Mouse (Mus musculus) midbrain, embryonic 10.5 days (tissue): ENCODE measurements around the gene Zfyve28. TPM values are rescaled to one million over a fixed set of nuclear protein-coding genes. Genes with fewer than 3 reads are reported as not detected.

Experiments used
- DNase-seq: peaks from one replicate; pipeline ENCODE4 v3.0.0-alpha.2; 2017; ENCODE audit warnings: low spot score
- H3K27ac ChIP-seq: fragments of 300-500 bp; sonication (generic); replicated peaks from 2 replicates; pipeline ENCODE4 v1.5.1; 2016; ENCODE audit warnings: mild to moderate bottlenecking
- H3K27me3 ChIP-seq: fragments of 300-500 bp; sonication (generic); 2 replicates; pipeline ENCODE4 v1.6.1; 2016; ENCODE audit warnings: low read depth, mild to moderate bottlenecking; ENCODE audit not compliant: poor library complexity, severe bottlenecking
- H3K36me3 ChIP-seq: fragments of 300-500 bp; sonication (generic); 2 replicates; pipeline ENCODE4 v1.6.1; 2016; ENCODE audit warnings: mild to moderate bottlenecking, moderate library complexity
- H3K4me1 ChIP-seq: fragments of 300-500 bp; sonication (generic); 2 replicates; pipeline ENCODE4 v1.6.1; 2016
- H3K4me3 ChIP-seq: fragments of 300-500 bp; sonication (generic); 2 replicates; pipeline ENCODE4 v1.5.1; 2016; ENCODE audit warnings: mild to moderate bottlenecking, moderate library complexity
- H3K9me3 ChIP-seq: fragments of 300-500 bp; sonication (generic); replicated peaks from 2 replicates; pipeline ENCODE4 v1.6.1; 2016; ENCODE audit warnings: mild to moderate bottlenecking
- WGBS: fragments of 180-500 bp; shearing (Covaris S2); methylation state at CpG from one replicate; pipeline ENCODE4 v1.1.7; 2016; 5-methylcytosine and 5-hydroxymethylcytosine counted together
- polyA plus RNA-seq: library from polyadenylated mRNA; unstranded; fragments of >200 nt; fragmentation: Nextera tagmentation; extraction: Ambion mirVana; gene quantifications from 2 replicates; pipeline ENCODE4 v1.2.1, GENCODE M21; 2016

The Zfyve28 gene
- polyA plus RNA-seq, 1 experiment from 2014 or later = 2.3 TPM

DNA sequence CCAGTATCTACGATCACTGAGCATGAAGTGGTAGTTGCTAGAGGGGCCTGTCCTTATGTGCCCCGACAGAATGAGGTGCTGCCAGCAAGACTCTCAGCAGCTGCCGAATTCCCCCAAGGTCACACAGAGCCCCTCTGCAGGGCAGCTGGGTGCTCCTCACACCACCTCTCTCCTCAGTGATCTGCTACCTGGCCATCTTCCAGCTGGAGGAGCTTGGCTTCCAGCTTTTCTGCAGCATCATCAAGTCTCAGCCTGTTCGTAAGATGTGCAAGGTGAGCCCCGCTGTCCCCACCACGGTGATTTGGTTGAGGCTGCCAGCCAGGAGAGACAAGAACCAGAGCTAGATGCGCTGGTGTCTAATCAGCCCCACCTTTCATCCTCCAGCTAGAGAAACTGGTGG, 14.1 kb upstream of the Zfyve28 start:
- Histone ChIP-seq H3K4me3 (no peak overlapping the region), H3K4me1 (no peaks in the 10 kb centered on the region), H3K9me3 (no peaks in the 10 kb centered on the region), H3K27ac (no peak overlapping the region), H3K36me3 (no peaks in the 10 kb centered on the region), H3K27me3 (no peaks in the 10 kb centered on the region)
- 91% methylated on average over 7 of the region's 7 CpGs for WGBS
- no peak for DNase-seq

DNA sequence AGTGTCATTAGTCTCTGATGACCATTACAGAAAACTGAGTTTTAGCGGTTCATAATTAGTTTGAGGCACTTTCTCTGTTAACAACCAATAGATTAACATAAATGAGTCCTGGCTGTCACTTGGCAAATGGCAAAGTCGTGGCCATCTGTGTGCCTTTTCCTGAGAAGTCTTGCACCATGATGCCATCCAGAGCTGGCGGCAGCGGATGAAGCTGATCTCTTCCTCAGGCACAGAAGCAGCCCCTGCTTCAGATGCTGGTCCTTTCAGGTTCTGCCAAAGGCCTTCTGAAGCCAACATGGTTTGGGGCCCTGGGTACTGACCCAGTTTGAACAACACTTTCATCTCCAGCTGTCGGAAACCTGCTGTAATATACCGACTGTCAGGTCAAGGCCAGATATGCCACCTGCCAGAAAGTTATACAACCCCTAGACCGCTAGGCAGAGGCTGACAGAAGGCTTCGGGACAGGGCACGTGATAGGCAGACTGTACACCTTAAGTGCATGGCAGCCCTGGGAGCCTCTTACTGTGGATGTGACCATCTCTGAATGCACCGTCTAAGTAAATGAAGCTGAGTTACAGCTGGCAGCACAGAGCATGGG, 10.8 kb upstream of the Zfyve28 start:
- Histone ChIP-seq H3K36me3 (no peaks in the 10 kb centered on the region), H3K27ac (no peak overlapping the region), H3K4me1 (peaks cover 24% of the 10 kb centered on the region), H3K27me3 (no peaks in the 10 kb centered on the region), H3K9me3 (no peaks in the 10 kb centered on the region), H3K4me3 (no peak overlapping the region)
- WGBS = 87% methylated on average over 10 of the region's 10 CpGs
- DNase-seq = no peak

DNA sequence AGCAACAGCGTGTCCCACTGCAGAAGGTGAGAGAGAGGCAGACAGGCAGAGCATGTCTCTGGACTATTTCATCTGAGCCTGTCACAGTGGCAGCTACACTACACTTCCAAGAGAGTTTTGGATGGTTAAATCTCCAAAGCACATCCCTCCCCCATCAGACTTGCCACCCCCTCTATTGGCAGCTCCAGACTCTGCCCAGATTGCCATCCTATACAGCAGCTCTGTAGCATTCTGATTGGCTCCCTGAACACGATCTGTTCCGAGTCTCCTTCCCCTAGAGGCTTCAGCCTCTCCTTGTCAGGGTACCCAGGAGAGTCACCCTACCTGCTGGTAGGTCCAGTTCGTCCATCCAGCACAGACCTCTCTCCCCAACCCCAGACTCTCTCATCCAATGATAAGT, 9.8 kb upstream of the Zfyve28 start:
- Histone ChIP-seq H3K27me3 (no peaks in the 10 kb centered on the region), H3K4me3 (no peak overlapping the region), H3K4me1 (peaks cover 26% of the 10 kb centered on the region), H3K9me3 (no peaks in the 10 kb centered on the region), H3K36me3 (no peaks in the 10 kb centered on the region), H3K27ac (no peak overlapping the region)
- no peak for DNase-seq
- 66% methylated on average over 4 of the region's 4 CpGs for WGBS

DNA sequence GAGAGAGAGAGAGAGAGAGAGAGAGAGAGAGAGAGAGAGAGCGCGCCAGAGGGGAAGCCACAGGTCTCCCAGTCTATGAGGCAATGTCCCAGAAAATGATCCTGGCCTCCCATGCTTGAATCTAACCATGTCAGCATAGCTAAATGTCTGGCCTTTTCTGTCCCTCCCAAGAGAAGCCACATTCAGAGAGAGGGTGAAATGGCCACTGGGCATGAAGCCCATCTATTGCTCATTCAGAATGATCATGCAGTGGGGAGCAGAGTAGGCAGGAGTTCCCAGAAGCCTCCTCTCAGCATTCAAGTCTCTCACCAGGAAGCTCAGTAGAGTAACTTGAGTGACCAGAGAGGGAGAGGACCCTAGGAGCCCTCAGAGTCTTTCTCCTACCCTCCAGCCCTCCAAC, 6.9 kb upstream of the Zfyve28 start:
- Histone ChIP-seq H3K27ac (0 out of 2 replicates have a peak overlapping the region, but pooled peaks have one; percentile 0), H3K36me3 (no peaks in the 10 kb centered on the region), H3K9me3 (no peaks in the 10 kb centered on the region), H3K4me1 (peaks cover 26% of the 10 kb centered on the region), H3K4me3 (no peak overlapping the region), H3K27me3 (peaks cover 12% of the 10 kb centered on the region)
- WGBS = 100% methylated on average over 1 of the region's 2 CpGs
- no peak for DNase-seq

DNA sequence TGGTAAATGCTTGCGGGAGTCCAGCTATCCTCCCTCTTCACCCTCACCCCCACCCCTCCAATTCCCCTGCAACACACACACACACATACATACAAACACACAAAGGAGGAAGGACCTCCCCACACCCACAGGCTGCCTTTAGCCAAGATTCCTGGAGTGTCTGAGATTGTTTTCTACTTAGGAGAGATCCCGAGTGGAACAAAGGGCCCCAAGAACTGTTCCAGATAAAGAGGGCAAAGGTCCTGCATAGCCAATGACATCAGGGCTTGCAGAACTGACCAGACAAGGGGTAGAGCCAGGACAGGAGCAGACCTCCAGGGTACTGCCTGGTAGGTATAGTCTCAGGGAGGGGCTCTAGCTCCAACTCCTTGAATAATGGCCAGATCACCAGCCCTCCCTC, 6.4 kb upstream of the Zfyve28 start:
- H3K9me3 ChIP-seq = no peaks in the 10 kb centered on the region
- WGBS = 41% methylated on average over 2 of the region's 2 CpGs
- H3K27ac ChIP-seq = 0 out of 2 replicates have a peak overlapping the region, but pooled peaks have one; percentile 0
- H3K4me1 ChIP-seq = peaks cover 26% of the 10 kb centered on the region
- H3K4me3 ChIP-seq = no peak overlapping the region
- no peaks in the 10 kb centered on the region for H3K36me3 ChIP-seq
- H3K27me3 ChIP-seq = peaks cover 16% of the 10 kb centered on the region
- no peak for DNase-seq

DNA sequence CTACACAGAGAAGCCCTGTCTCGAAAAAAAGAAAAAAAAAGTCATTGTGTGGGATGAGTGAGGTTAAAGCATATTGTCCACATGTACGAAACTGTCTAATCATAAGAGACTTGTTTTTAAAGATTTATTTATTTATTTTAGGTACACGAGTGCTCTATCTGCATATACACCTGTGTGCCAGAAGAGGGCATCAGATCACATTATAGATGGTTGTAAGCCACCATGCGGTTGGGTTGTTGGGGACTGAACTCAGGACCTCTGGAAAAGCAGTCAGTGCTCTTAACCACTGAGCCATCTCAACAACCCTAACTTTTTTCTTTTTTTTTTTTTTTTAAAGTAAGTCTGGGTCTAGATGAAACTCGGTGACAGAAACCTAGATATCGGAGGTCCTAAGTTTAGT, 5.1 kb upstream of the Zfyve28 start:
- Histone ChIP-seq H3K27ac (no peak overlapping the region), H3K4me3 (no peak overlapping the region), H3K9me3 (no peaks in the 10 kb centered on the region), H3K27me3 (peaks cover 30% of the 10 kb centered on the region), H3K36me3 (no peaks in the 10 kb centered on the region), H3K4me1 (peaks cover 33% of the 10 kb centered on the region)
- WGBS = 79% methylated on average over 6 of the region's 6 CpGs
- no peak for DNase-seq

DNA sequence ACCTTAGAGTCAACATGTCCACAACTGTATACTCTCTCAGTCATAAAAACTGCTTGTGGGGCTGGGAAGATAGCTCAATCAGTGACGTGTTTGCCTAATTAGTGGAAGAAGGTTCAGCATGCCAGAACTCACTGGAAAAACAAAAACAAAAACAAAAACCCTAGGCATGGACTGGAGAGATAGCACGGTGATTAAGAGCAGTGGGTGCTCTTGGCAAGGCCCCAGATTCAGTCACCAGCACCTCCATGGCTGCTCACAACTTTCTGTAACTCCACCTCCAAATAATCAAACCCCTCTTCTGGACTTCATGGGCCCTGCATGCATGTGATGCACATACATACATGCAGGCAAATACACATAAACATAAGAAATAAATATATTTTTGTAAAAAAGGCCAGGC, 1.0 kb upstream of the Zfyve28 start:
- H3K4me3 ChIP-seq = peak overlapping the region; percentile 78
- WGBS = 60% methylated on average over 2 of the region's 2 CpGs
- peaks cover 35% of the 10 kb centered on the region for H3K4me1 ChIP-seq
- H3K27ac ChIP-seq = no peak overlapping the region
- peaks cover 70% of the 10 kb centered on the region for H3K27me3 ChIP-seq
- DNase-seq = no peak
- H3K9me3 ChIP-seq = no peaks in the 10 kb centered on the region
- no peaks in the 10 kb centered on the region for H3K36me3 ChIP-seq

DNA sequence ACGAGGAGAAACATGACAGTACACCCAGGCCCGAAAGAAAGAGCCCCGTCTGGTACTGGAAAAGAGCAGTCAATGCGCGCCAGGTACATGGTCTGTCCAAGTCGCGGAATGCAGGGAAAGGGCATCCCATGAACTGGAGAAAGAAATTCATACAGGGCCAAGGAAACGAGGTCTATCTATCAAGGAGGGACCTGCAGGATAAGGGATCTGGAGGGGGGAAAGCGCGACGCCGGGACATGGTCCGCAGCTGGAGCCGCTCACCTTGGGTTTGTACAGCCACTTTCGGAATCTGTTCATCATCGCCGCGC, 457 bp downstream of the Zfyve28 start:
- peaks cover 79% of the 10 kb centered on the region for H3K27me3 ChIP-seq
- H3K27ac ChIP-seq = peak overlapping the region; percentile 61
- no peaks in the 10 kb centered on the region for H3K36me3 ChIP-seq
- H3K4me3 ChIP-seq = peak overlapping the region; percentile 78
- WGBS = 1% methylated on average over 18 of the region's 18 CpGs
- peaks cover 36% of the 10 kb centered on the region for H3K4me1 ChIP-seq
- H3K9me3 ChIP-seq = no peaks in the 10 kb centered on the region
- no peak for DNase-seq

DNA sequence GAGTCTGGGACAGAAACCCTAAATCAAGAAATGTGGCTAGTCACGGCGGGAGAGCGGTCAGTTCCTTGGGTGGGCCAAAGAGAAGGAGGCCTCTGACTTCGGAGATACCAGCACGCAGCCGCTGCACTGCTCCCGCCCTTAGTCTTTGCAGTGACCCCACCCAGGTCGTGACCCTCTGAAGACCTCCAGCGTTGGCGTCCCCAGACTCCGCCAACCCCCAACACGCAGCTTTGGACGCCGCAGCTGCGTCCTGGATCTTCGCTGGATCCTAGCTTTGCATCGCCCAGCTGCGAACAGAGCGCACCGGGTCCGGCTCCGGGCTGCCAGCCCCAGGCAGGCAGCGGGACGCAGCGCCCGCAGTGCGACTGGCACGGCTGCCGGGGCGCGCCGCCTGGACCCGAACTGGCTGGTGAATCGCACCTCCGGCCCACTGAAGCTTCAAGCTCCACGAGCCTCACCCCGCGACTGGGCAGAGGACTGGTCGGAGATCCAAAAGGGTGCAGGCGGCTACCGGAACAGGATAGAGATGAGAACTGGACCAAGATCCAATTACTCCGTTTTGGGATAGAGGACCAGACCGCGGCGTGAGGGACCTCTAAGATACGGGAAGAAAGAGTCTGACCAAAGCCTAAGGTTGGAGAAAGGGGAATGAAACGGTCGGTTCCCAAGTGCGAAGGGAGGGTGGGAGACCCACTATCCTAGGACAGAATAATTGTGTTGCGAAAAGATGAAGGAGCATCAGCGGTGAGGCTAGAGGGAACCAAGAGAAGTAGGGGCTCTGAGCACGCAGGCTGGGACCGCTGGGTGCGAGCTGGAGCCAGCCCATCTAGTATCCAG, 1.0 kb downstream of the Zfyve28 start:
- Histone ChIP-seq H3K4me1 (peaks cover 42% of the 10 kb centered on the region), H3K27me3 (peaks cover 79% of the 10 kb centered on the region), H3K9me3 (no peaks in the 10 kb centered on the region), H3K36me3 (no peaks in the 10 kb centered on the region), H3K4me3 (peak overlapping the region; percentile 78), H3K27ac (no peak overlapping the region; the same call in 1 of the 2 replicates)
- DNase-seq = peak; percentile 56
- under 1% methylated on average over 54 of the region's 54 CpGs for WGBS

DNA sequence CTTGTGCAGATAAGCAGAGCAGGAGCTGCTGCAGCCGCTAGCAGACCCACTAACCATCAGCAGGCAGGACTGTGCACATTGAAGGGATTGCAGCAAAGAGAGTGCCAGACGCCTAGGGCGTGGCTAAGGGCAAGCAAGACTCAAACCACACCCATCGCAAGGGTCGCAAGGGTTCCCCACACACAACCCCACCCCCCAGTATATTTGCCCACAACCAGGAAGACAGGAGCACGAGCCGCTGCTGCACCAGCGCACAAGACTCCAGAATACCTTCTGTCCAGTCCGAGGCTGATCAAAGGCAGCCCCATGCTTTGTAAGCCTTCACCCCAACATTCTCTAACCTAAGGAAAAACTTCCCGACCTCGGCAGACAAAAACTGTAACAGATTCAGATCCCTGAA, 1.7 kb downstream of the Zfyve28 start:
- Histone ChIP-seq H3K9me3 (no peaks in the 10 kb centered on the region), H3K36me3 (no peaks in the 10 kb centered on the region), H3K27me3 (peaks cover 79% of the 10 kb centered on the region), H3K4me1 (peaks cover 43% of the 10 kb centered on the region), H3K27ac (no peak overlapping the region), H3K4me3 (peak overlapping the region; percentile 78)
- 2% methylated on average over 11 of the region's 11 CpGs for WGBS
- peak; percentile 21 for DNase-seq

DNA sequence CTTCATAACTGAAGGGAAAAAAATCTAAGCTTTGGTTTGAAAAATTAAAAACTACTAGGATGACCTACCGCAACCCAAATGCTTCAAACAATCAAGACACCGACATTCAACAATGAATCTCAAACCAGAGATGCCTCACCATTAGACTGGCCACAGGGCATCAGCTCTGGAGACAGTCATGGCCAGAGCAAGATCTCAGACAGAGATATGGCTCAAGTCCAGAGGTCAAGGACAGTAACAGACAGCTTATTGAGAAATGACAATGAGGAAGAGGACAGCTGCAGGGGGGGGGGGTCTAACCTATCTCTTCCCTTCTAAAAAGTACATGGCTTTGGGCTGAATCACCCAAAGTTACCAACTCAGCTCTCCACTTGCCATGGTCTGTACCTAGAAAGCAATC, 3.0 kb downstream of the Zfyve28 start:
- DNase-seq = no peak
- 86% methylated on average over 2 of the region's 2 CpGs for WGBS
- Histone ChIP-seq H3K27ac (no peak overlapping the region), H3K36me3 (no peaks in the 10 kb centered on the region), H3K4me1 (peaks cover 43% of the 10 kb centered on the region), H3K27me3 (peaks cover 69% of the 10 kb centered on the region), H3K4me3 (no peak overlapping the region), H3K9me3 (no peaks in the 10 kb centered on the region)

DNA sequence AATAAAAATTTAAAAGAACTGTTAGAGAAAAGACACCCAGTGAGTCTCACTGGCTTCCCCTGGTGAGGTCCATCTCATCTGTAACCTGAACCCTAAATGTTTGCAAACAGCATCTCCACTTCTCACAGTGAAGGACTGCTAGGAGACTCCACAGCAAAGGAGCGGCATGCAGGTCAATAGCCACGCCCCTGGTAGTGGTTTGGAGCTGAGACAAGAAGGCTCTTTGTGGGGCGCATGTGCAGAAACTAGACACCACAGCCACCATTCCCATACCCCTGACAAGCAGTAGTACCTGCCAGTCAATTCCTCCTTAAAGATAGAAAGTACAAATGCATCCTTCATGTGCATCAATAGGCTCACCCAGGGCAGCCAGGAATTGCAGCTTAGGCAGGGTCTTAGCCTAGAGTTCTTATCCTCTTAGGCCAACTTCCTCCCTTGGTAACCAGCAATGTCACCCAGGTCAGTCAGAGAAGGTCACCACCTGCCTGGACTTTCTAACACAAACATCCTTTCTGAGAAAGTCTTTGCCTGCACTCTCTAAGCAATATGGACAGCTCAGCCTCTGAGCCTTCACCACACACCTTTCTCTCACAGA, 4.0 kb downstream of the Zfyve28 start:
- Histone ChIP-seq H3K4me1 (peaks cover 43% of the 10 kb centered on the region), H3K36me3 (no peaks in the 10 kb centered on the region), H3K4me3 (no peak overlapping the region), H3K27ac (no peak overlapping the region), H3K27me3 (peaks cover 58% of the 10 kb centered on the region), H3K9me3 (no peaks in the 10 kb centered on the region)
- DNase-seq = no peak
- 45% methylated on average over 3 of the region's 3 CpGs for WGBS

DNA sequence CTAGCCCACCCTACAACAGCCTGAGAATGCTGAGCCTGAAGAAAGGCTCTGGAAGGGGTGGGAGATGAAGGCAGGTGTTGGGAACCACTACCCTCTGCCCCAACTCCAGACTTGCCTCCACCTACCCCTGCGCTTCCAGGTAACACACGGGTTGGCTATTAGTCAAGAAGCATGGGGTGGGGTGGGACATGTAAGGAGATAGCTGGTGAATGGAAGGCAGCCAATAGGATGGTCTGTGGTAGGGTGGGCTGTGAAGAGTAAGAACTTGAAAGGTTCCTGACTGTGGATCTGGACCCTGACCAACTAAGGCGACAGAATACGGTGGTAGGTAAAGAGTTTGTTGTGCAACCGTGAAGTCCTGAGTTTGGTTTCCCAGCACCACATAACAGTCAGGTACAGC, 4.9 kb downstream of the Zfyve28 start:
- Histone ChIP-seq H3K4me1 (peaks cover 37% of the 10 kb centered on the region), H3K9me3 (no peaks in the 10 kb centered on the region), H3K27me3 (peaks cover 49% of the 10 kb centered on the region), H3K27ac (no peak overlapping the region), H3K4me3 (no peak overlapping the region), H3K36me3 (no peaks in the 10 kb centered on the region)
- 76% methylated on average over 5 of the region's 5 CpGs for WGBS
- no peak for DNase-seq
